17 mouse cellular contexts compared by ENCODE assay signal in the genomic region with DNA sequence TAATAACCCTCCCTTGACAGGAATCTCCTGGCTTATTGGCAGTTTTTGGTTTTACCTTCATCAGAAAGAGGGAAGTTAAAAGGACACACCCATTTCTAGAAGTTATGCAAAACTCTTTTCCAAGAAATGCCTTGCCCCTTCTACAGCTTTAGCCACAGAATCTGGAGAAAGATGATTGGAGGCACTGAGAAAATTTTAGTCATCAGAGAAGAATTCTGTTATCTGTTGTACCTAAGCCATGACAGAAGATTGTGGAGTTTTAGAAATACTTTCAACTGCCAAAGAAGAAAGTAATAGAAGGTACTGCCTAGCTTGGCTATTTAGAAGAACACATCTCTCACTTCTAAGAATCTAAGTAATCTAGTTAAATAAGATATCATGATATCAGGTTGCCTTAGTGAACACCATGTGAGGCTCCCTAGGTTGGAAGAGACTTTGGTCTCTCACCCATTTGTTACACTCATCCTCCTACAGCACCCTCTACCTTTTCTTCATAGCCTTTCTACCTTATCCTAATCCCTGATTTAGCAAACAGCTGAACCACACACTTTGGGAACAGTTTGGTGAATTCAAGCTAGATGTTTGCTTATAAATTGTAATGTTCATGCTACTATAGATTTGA.
A peak's percentile ranks its signal among the peaks of the same experiment; 100 is the strongest.
DNase-seq lines count a peak whose midpoint lies in the region; ATAC-seq and TF ChIP-seq lines count a peak whose summit lies in the region.
"Had no signal": no experiment of that assay in that cellular context is flagged by ENCODE, and none has a peak within 500 bp of the region (broad histone marks: within the 10 kb centered on the region; RNA-seq: fewer than 3 reads in every experiment).

No protein-coding gene starts in this region.

- no peak for TF ChIP-seq EP300 in heart, adult 2 months (IDR thresholded peaks at IDR 0.05; ENCODE audit: insufficient read depth, low read depth, low read length)

- TF ChIP-seq POLR2A in heart, adult 2 months (IDR thresholded peaks at IDR 0.05; ENCODE audit: insufficient read depth, low read depth, low read length): no peak

- H3K4me2 ChIP-seq in heart, embryonic 11.5 days: no peak overlapping the region
- H3K4me2 ChIP-seq: forebrain, embryonic 15.5 days; hindbrain, embryonic 12.5 days; limb, embryonic 12.5 days; midbrain, embryonic 15.5 days had no signal

- peak overlapping the region; percentile 38 for H3K27ac ChIP-seq in heart, adult 2 months
- H3K27ac ChIP-seq in heart, embryonic 11.5 days (ENCODE audit: low read depth, low read length): no peak overlapping the region
- H3K27ac ChIP-seq: forebrain, embryonic 15.5 days; hindbrain, embryonic 12.5 days; layer of hippocampus, adult 2 months; limb, embryonic 12.5 days; midbrain, embryonic 15.5 days had no signal

- H3K9me3 ChIP-seq in heart, embryonic 11.5 days (replicated peaks; ENCODE audit: control insufficient read depth, low read length): no peaks in the 10 kb centered on the region
- H3K9me3 ChIP-seq: forebrain, embryonic 15.5 days; hindbrain, embryonic 12.5 days; limb, embryonic 12.5 days; midbrain, embryonic 15.5 days had no signal

- no peak for DNase-seq in heart, adult 2 months
- DNase-seq in MEL-GATA-1-ER (ENCODE audit: extremely low read depth, low read depth): peak; percentile 94
- DNase-seq in induced T-regulatory cell, adult 2 months (ENCODE audit: low read depth): peak; percentile 2
- no peak for DNase-seq in kidney, adult 18-20 months
- no peak for DNase-seq in left cerebral cortex, postnatal 36 days (ENCODE audit: low spot score in 2 of 2)
- DNase-seq: cerebellum, adult 11 months; kidney, postnatal 10 days had no signal

- intact Hi-C loops in heart, adult 2 months (cut with DNase I): loop anchor here (5.0 kb wide), 1 partner anchor 37 kb away; no protein-coding TSS in a partner anchor
- intact Hi-C loops in left cerebral cortex, postnatal 36 days (cut with DNase I): no loop called here

- TF ChIP-seq CTCF in heart, adult 2 months (IDR thresholded peaks at IDR 0.05): no peak

- peaks cover 15% of the 10 kb centered on the region for H3K4me1 ChIP-seq in heart, adult 2 months (ENCODE audit: control insufficient read depth, insufficient read depth, low read length)
- H3K4me1 ChIP-seq in heart, embryonic 11.5 days (ENCODE audit: control insufficient read depth, insufficient read depth, low read length): peaks cover 9% of the 10 kb centered on the region
- H3K4me1 ChIP-seq: forebrain, embryonic 15.5 days; hindbrain, embryonic 12.5 days; limb, embryonic 12.5 days; midbrain, embryonic 15.5 days had no signal

- H3K9ac ChIP-seq in heart, adult 2 months (ENCODE audit: low read depth, low read length): no peak overlapping the region
- H3K9ac ChIP-seq in heart, embryonic 11.5 days (ENCODE audit: low read depth, low read length): no peak overlapping the region
- H3K9ac ChIP-seq: forebrain, embryonic 15.5 days; hindbrain, embryonic 12.5 days; limb, embryonic 12.5 days; midbrain, embryonic 15.5 days had no signal

- H3K36me3 ChIP-seq in heart, adult 2 months (ENCODE audit: control insufficient read depth, insufficient read depth, low read length): peaks cover 23% of the 10 kb centered on the region
- no peaks in the 10 kb centered on the region for H3K36me3 ChIP-seq in heart, embryonic 11.5 days (ENCODE audit: control insufficient read depth, insufficient read depth, low read length)
- H3K36me3 ChIP-seq: forebrain, embryonic 15.5 days; hindbrain, embryonic 12.5 days; limb, embryonic 12.5 days; midbrain, embryonic 15.5 days had no signal

- H3K27me3 ChIP-seq in heart, adult 2 months (ENCODE audit: control insufficient read depth, insufficient read depth, low read length): no peaks in the 10 kb centered on the region
- no peaks in the 10 kb centered on the region for H3K27me3 ChIP-seq in heart, embryonic 11.5 days (ENCODE audit: control insufficient read depth, insufficient read depth, low read length)
- H3K27me3 ChIP-seq: forebrain, embryonic 15.5 days; hindbrain, embryonic 12.5 days; limb, embryonic 12.5 days; midbrain, embryonic 15.5 days had no signal

- H3K4me3 ChIP-seq in heart, adult 2 months: no peak overlapping the region
- H3K4me3 ChIP-seq in heart, embryonic 11.5 days (ENCODE audit: low read depth, low read length): no peak overlapping the region
- H3K4me3 ChIP-seq: erythroblast, embryonic 14.5 days; forebrain, embryonic 15.5 days; hindbrain, embryonic 12.5 days; layer of hippocampus, adult 2 months; limb, embryonic 12.5 days; midbrain, embryonic 15.5 days had no signal

- no peak for ATAC-seq in heart, embryonic 11.5 days (replicated peaks; ENCODE audit: insufficient number of reproducible peaks, low FRiP score, low TSS enrichment)
- peak; percentile 59 for ATAC-seq in megakaryocyte, adult 5-6 weeks (ENCODE audit: poor library complexity, severe bottlenecking)
- ATAC-seq in activated CD4-positive, CD25-positive, alpha-beta regulatory T cell, adult 4 months: no peak
- ATAC-seq: forebrain, embryonic 15.5 days; intestine, postnatal 0 days; midbrain, embryonic 15.5 days had no signal

- H3K79me2 ChIP-seq in heart, adult 2 months (replicated peaks; ENCODE audit: control insufficient read depth, insufficient read depth, low read length): peaks cover 1% of the 10 kb centered on the region; the same call in 1 of the 2 replicates

Comparison
In these comparisons a context has a peak if more than half of its experiments do, and no peak if none do; other contexts are left out.
1. DNase-seq: peak in MEL-GATA-1-ER (single experiment) and induced T-regulatory cell, adult 2 months (single experiment); none in heart, adult 2 months (0 of 2), kidney, adult 18-20 months (single experiment) and left cerebral cortex, postnatal 36 days (0 of 2).